Mouse (Mus musculus): ENCODE results near the gene Gm6526.

GRCm38 (mm10) chr14:43796069-43796904 is 48.6 kb downstream of the Gm6526 start:
- TF ChIP-seq POLR2A (IDR thresholded peaks at IDR 0.05; ENCODE audit: borderline replicate concordance, insufficient read depth, low read length) (no peak), CTCF (IDR thresholded peaks at IDR 0.05; ENCODE audit: borderline replicate concordance, insufficient read depth, low read depth, low read length) (no peak)
